ENCODE assay signal across 28 mouse cellular contexts in the genomic region with DNA sequence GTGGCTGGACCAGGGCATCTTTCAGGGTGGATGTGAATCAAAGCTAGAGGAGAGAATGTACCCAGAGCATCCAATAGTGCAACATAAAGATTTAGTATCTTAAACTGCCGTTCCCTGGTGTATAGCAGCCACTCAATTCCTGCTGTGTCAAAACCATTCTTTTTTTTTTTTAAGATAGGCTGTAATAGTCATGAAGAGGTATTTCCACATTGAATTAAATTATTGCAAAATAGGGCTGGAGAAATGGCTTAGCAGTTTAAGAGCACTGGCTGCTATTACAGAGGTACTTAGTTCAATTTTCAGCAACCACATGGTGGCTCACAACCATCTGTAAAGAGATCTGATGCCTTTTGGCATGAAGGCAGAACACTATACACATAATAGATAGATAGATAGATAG.
"Had no signal": no experiment of that assay in that cellular context is flagged by ENCODE, and none has a peak within 500 bp of the region (broad histone marks: within the 10 kb centered on the region; RNA-seq: fewer than 3 reads in every experiment).

No protein-coding gene starts in this region.

- H3K4me3 ChIP-seq: left cerebral cortex, adult 2 months; limb, embryonic 10.5 days; limb, embryonic 12.5 days; limb, embryonic 13.5 days; limb, embryonic 15.5 days; liver, embryonic 12.5 days; liver, embryonic 13.5 days; liver, embryonic 15.5 days; lung, embryonic 15.5 days; megakaryocyte, embryonic 14.5 days; midbrain, embryonic 10.5 days; midbrain, embryonic 12.5 days; midbrain, embryonic 13.5 days; midbrain, embryonic 15.5 days; myocyte; neural tube, embryonic 12.5 days had no signal

- H3K4me2 ChIP-seq: limb, embryonic 12.5 days; limb, embryonic 13.5 days; limb, embryonic 15.5 days; liver, embryonic 11.5 days; liver, embryonic 12.5 days; liver, embryonic 13.5 days; liver, embryonic 15.5 days; lung, embryonic 14.5 days; lung, embryonic 15.5 days; midbrain, embryonic 11.5 days; midbrain, embryonic 12.5 days; midbrain, embryonic 13.5 days; midbrain, embryonic 15.5 days; neural tube, embryonic 12.5 days had no signal

- H3K9ac ChIP-seq: limb, embryonic 12.5 days; limb, embryonic 13.5 days; limb, embryonic 15.5 days; liver, embryonic 12.5 days; liver, embryonic 13.5 days; liver, embryonic 14.5 days; liver, embryonic 15.5 days; liver, postnatal 0 days; lung, embryonic 14.5 days; lung, embryonic 15.5 days; midbrain, embryonic 12.5 days; midbrain, embryonic 13.5 days; midbrain, embryonic 15.5 days; neural tube, embryonic 12.5 days had no signal

- H3K27me3 ChIP-seq: limb, embryonic 12.5 days; limb, embryonic 13.5 days; limb, embryonic 15.5 days; liver, embryonic 12.5 days; liver, embryonic 13.5 days; liver, embryonic 15.5 days; lung, embryonic 15.5 days; megakaryocyte, embryonic 14.5 days; midbrain, embryonic 12.5 days; midbrain, embryonic 13.5 days; midbrain, embryonic 15.5 days; neural tube, embryonic 12.5 days had no signal

- H3K4me1 ChIP-seq: limb, embryonic 10.5 days; limb, embryonic 12.5 days; limb, embryonic 13.5 days; limb, embryonic 15.5 days; liver, embryonic 12.5 days; liver, embryonic 13.5 days; liver, embryonic 15.5 days; lung, embryonic 15.5 days; megakaryocyte, embryonic 14.5 days; midbrain, embryonic 10.5 days; midbrain, embryonic 12.5 days; midbrain, embryonic 13.5 days; midbrain, embryonic 15.5 days; neural tube, embryonic 12.5 days had no signal

- DNase-seq: layer of hippocampus, postnatal 36 days; left cerebral cortex, postnatal 4 days; liver; liver, embryonic 13.5 days; liver, postnatal 0 days; lung, adult 2 months; lung, embryonic 14.5 days; midbrain, embryonic 14.5 days had no signal

- H3K36me3 ChIP-seq: limb, embryonic 10.5 days; limb, embryonic 12.5 days; limb, embryonic 13.5 days; limb, embryonic 15.5 days; liver, embryonic 12.5 days; liver, embryonic 13.5 days; liver, embryonic 15.5 days; lung, embryonic 15.5 days; midbrain, embryonic 10.5 days; midbrain, embryonic 12.5 days; midbrain, embryonic 13.5 days; midbrain, embryonic 15.5 days; neural tube, embryonic 12.5 days had no signal

- H3K9me3 ChIP-seq: limb, embryonic 10.5 days; limb, embryonic 12.5 days; limb, embryonic 13.5 days; limb, embryonic 15.5 days; liver, embryonic 12.5 days; liver, embryonic 13.5 days; liver, embryonic 15.5 days; lung, embryonic 15.5 days; midbrain, embryonic 10.5 days; midbrain, embryonic 12.5 days; midbrain, embryonic 13.5 days; midbrain, embryonic 15.5 days; neural tube, embryonic 12.5 days had no signal

- ATAC-seq: liver, embryonic 12.5 days; liver, postnatal 0 days; midbrain, embryonic 13.5 days; midbrain, embryonic 15.5 days; midbrain, embryonic 16.5 days had no signal

- H3K27ac ChIP-seq: left cerebral cortex, adult 2 months; limb, embryonic 10.5 days; limb, embryonic 12.5 days; limb, embryonic 13.5 days; limb, embryonic 15.5 days; liver, embryonic 12.5 days; liver, embryonic 13.5 days; liver, embryonic 14.5 days; liver, embryonic 15.5 days; lung, embryonic 15.5 days; macrophage; midbrain, embryonic 10.5 days; midbrain, embryonic 12.5 days; midbrain, embryonic 13.5 days; midbrain, embryonic 15.5 days; neural tube, embryonic 12.5 days had no signal
